Comparison of ENCODE assay signal across 25 mouse cellular contexts in genomic region chr5:92248614-92249013, GRCm38 (mm10). TPM values are rescaled to one million over a fixed set of nuclear protein-coding genes. Genes with fewer than 3 reads are reported as not detected.
"Had no signal": no experiment of that assay in that cellular context is flagged by ENCODE, and none has a peak within 500 bp of the region (broad histone marks: within the 10 kb centered on the region; RNA-seq: fewer than 3 reads in every experiment).

No protein-coding gene starts in this region.

- H3K9ac ChIP-seq: liver, embryonic 15.5 days; liver, postnatal 0 days; lung, embryonic 15.5 days; midbrain, embryonic 13.5 days; midbrain, embryonic 15.5 days; neural tube, embryonic 12.5 days; stomach, embryonic 15.5 days had no signal

- H3K27ac ChIP-seq: liver, embryonic 15.5 days; lung, embryonic 15.5 days; macrophage; midbrain, embryonic 13.5 days; midbrain, embryonic 15.5 days; neural tube, embryonic 12.5 days; stomach, embryonic 15.5 days; stomach, postnatal 0 days had no signal

- DNase-seq: liver, postnatal 0 days; lung, adult 2 months; lung, postnatal 14 days; lung, postnatal 36 days; retina, postnatal 1 day; right cerebral cortex, adult 18-20 months; right cerebral cortex, postnatal 25 days; right cerebral cortex, postnatal 4 days; thymus, adult 2 months; thymus, postnatal 25 days; thymus, postnatal 4 days had no signal

- H3K9me3 ChIP-seq: liver, embryonic 15.5 days; lung, embryonic 15.5 days; midbrain, embryonic 13.5 days; midbrain, embryonic 15.5 days; neural tube, embryonic 12.5 days; stomach, embryonic 15.5 days had no signal

- H3K4me3 ChIP-seq: liver, embryonic 15.5 days; lung, embryonic 15.5 days; midbrain, embryonic 13.5 days; midbrain, embryonic 15.5 days; neural tube, embryonic 12.5 days; stomach, embryonic 15.5 days had no signal

- ATAC-seq: liver, postnatal 0 days; lung, postnatal 0 days; midbrain, embryonic 13.5 days; midbrain, embryonic 15.5 days had no signal

- H3K36me3 ChIP-seq: liver, embryonic 15.5 days; lung, embryonic 15.5 days; midbrain, embryonic 13.5 days; midbrain, embryonic 15.5 days; neural tube, embryonic 12.5 days; stomach, embryonic 15.5 days had no signal

- H3K4me1 ChIP-seq: liver, embryonic 15.5 days; midbrain, embryonic 15.5 days; stomach, embryonic 15.5 days had no signal

- H3K27me3 ChIP-seq: lung, embryonic 15.5 days; midbrain, embryonic 13.5 days; midbrain, embryonic 15.5 days; neural tube, embryonic 12.5 days; stomach, embryonic 15.5 days had no signal

- H3K4me2 ChIP-seq: liver, embryonic 15.5 days; lung, embryonic 15.5 days; midbrain, embryonic 11.5 days; midbrain, embryonic 13.5 days; midbrain, embryonic 15.5 days; neural tube, embryonic 12.5 days; stomach, embryonic 15.5 days had no signal

RNA-seq across cellular contexts. Expression of gene Ppef2, which starts 7.5 kb away (rescaled TPM):
- polyA plus RNA-seq: liver, postnatal 0 days; macrophage; midbrain, embryonic 11.5 days had no signal

RNA-seq across cellular contexts. Expression of gene U90926, which starts 33.4 kb away (rescaled TPM):
- polyA plus RNA-seq: liver, embryonic 15.5 days; liver, postnatal 0 days; lung, adult 2 months; lung, embryonic 15.5 days; lung, postnatal 0 days; macrophage; midbrain, embryonic 11.5 days; midbrain, embryonic 13.5 days; midbrain, embryonic 15.5 days; midbrain, postnatal 0 days; neural tube, embryonic 12.5 days; neural tube, embryonic 14.5 days; spleen, adult 2 months; stomach, embryonic 15.5 days; stomach, postnatal 0 days; thymus, adult 2 months; urinary bladder, adult 2 months had no signal
